Mouse (Mus musculus) heart, adult 2 months (tissue): ENCODE results near the gene Tmem217.

ENCODE experiments used
- CTCF ChIP-seq: fragments of 200-600 bp; IDR thresholded peaks from 2 replicates; pipeline ENCODE4 v1.8.1; 2022; ENCODE audit warnings: antibody characterized with exemption, mild to moderate bottlenecking, moderate library complexity
- EP300 ChIP-seq: fragments of 200-500 bp; IDR thresholded peaks from 2 replicates; pipeline ENCODE4 v1.6.1; 2011; ENCODE audit warnings: low read depth, low read length, control low read depth; ENCODE audit not compliant: insufficient read depth
- POLR2A ChIP-seq: fragments of 200-500 bp; IDR thresholded peaks from 2 replicates; pipeline ENCODE4 v1.6.1; 2011; ENCODE audit warnings: mild to moderate bottlenecking, low read depth, low read length, control low read depth; ENCODE audit not compliant: insufficient read depth

GRCm38 (mm10) chr17:29579579-29580126 is 27.5 kb upstream of the Tmem217 start:
- no peak for TF ChIP-seq CTCF
- TF ChIP-seq EP300, result no peak
- TF ChIP-seq POLR2A, result no peak
